Mouse (Mus musculus) neural tube, embryonic 12.5 days (tissue): ENCODE measurements around the gene Kcnk7. TPM values are rescaled to one million over a fixed set of nuclear protein-coding genes. Genes with fewer than 3 reads are reported as not detected.

Experiments used
- ATAC-seq: fragments of 200-750 bp; cut with Nextera tagmentation; 2 replicates; pipeline ENCODE4 v1.8.0; 2017; ENCODE audit warnings: low read depth, mild to moderate bottlenecking, moderate TSS enrichment, moderate library complexity; ENCODE audit not compliant: low FRiP score
- H3K27ac ChIP-seq: fragments of 300-500 bp; sonication (generic); 2 replicates; pipeline ENCODE4 v1.5.1; 2016
- H3K27me3 ChIP-seq: fragments of 300-500 bp; sonication (generic); replicated peaks from 2 replicates; pipeline ENCODE4 v1.6.1; 2016; ENCODE audit warnings: mild to moderate bottlenecking
- H3K36me3 ChIP-seq: fragments of 300-500 bp; sonication (generic); 2 replicates; pipeline ENCODE4 v1.6.1; 2016; ENCODE audit warnings: mild to moderate bottlenecking
- H3K4me1 ChIP-seq: fragments of 300-500 bp; sonication (generic); 2 replicates; pipeline ENCODE4 v1.6.1; 2016
- H3K4me2 ChIP-seq: fragments of 300-500 bp; sonication (generic); replicated peaks from 2 replicates; pipeline ENCODE4 v1.6.1; 2016; ENCODE audit warnings: mild to moderate bottlenecking
- H3K4me3 ChIP-seq: fragments of 300-500 bp; sonication (generic); 2 replicates; pipeline ENCODE4 v1.5.1; 2016
- H3K9ac ChIP-seq: fragments of 300-500 bp; sonication (generic); 2 replicates; pipeline ENCODE4 v1.6.1; 2016; ENCODE audit warnings: mild to moderate bottlenecking
- H3K9me3 ChIP-seq: fragments of 300-500 bp; sonication (generic); 2 replicates; pipeline ENCODE4 v1.6.1; 2016; ENCODE audit warnings: mild to moderate bottlenecking
- WGBS: fragments of 180-500 bp; shearing (Covaris S2); methylation state at CpG from one replicate; pipeline ENCODE4 v1.1.7; 2016; 5-methylcytosine and 5-hydroxymethylcytosine counted together
- polyA plus RNA-seq: library from polyadenylated mRNA; unstranded; fragments of >200 nt; fragmentation: Nextera tagmentation; extraction: Ambion mirVana; gene quantifications from 2 replicates; pipeline ENCODE4 v1.2.1, GENCODE M21; 2016

Kcnk7 gene
- 0.19 TPM in 2 replicates for polyA plus RNA-seq

DNA sequence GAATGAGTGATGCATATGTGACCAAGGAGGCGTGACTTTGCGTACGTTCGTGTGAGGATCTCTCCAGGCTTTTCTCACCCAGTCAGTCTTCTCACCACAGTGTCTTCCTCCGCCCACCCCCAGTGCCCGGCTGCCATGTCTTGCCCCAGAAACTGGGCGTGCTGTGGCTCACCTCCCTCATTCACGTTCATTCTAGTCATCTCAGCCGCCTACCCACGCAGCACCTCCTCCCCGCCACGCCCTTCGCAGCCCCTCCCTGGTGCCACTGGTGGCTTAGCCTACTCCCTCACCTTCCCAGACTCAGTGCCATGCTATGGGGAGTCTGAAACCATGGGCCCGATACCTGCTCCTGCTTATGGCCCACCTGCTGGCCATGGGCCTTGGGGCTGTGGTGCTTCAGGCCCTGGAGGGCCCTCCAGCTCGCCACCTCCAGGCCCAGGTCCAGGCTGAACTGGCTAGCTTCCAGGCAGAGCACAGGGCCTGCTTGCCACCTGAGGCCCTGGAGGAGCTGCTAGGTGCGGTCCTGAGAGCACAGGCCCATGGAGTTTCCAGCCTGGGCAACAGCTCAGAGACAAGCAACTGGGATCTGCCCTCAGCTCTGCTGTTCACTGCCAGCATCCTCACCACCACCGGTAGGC is at the start of gene Kcnk7:
Gene Kcnk7 (plus strand): TSS at position 205 of the 638 bp plus-strand sequence.
- Histone ChIP-seq H3K36me3 (peaks cover 74% of the 10 kb centered on the region), H3K27me3 (no peaks in the 10 kb centered on the region), H3K4me3 (no peak within 1 kb of the TSS), H3K4me1 (0 out of 2 replicates have a peak, but pooled peaks cover 2% of the 10 kb centered on the region), H3K9me3 (no peaks in the 10 kb centered on the region), H3K9ac (no peak within 1 kb of the TSS), H3K27ac (no peak within 1 kb of the TSS), H3K4me2 (no peak within 1 kb of the TSS)
- ATAC-seq, result no peak
- 81% methylated on average over 17 of the region's 17 CpGs for WGBS

DNA sequence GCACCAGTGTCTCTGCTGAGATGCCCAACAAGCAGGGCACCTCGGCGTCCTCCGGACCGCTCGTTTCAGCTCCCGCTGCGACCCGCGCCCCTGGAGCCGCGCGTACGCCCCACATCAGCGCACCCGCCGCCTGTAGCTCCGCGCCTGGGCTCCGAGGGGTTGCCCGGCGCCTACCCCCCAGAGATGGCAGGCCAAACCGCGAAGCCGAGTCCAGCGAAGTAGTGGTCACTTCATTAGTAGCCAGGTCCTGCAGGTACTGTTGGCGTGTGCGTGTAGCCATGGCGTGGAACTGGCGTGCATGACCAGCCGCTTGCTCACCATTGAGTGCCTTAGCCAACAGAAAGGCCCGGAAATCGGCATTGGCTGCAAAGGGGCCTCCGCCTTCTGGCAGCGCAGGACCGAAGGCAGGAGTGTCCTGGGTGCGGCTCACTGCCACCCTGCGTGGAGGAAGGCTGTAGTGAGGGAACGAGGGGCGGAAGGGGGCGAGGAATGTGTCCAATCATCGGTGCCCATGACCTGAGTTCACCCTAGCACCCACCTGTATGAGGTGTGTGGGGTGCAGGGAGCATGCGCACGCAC is 49.4 kb upstream of the Kcnk7 start:
- Histone ChIP-seq H3K27ac (no peak overlapping the region), H3K9me3 (no peaks in the 10 kb centered on the region), H3K36me3 (peaks cover 20% of the 10 kb centered on the region), H3K4me3 (peak overlapping the region; percentile 42), H3K4me1 (peaks cover 14% of the 10 kb centered on the region), H3K9ac (peak overlapping the region; percentile 47; the same call in 1 of the 2 replicates), H3K4me2 (peak overlapping the region; percentile 74), H3K27me3 (peaks cover 37% of the 10 kb centered on the region)
- 6% methylated on average over 43 of the region's 43 CpGs for WGBS
- 0 out of 2 replicates have a peak, but pooled peaks have one; percentile 41 for ATAC-seq

DNA sequence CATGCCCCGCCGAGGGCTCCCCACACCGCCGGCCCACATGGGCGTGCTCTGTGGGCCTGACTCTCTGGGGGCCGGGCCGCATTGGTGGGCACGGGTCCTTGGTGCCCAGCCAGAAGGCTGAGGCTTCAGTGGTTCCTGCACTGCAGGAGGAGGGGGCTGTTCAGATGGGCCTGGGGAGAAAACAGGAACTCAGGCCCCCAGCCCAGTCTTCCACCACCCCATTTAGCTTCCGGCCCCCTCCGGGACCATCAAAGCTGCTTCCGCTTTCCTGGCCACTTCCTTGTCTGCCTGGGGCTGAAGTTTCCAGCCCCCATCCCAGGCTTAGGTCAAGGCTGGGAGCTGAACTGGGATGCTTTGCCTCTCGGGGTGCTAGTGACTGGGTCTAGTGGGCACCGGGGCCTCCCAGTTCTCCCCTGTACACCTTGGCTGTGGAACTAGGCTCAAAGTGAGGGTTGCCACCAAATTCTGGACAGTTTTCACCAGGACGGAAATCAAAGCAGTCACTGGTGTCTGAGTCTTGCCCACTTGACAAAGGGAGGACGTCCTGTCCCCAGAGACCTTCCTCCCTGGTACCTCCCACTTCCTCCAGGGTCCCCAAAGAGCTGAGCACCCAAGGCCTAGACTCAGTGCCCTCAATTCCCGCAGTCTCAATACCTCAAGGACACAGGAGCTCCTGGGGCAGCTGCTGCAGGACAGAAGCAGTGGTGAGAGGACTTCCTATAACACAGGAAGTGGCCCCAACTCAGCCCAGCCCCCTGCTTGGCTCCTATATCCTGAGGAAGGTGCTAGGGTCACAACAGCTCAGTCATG is 43.0 kb upstream of the Kcnk7 start:
- 82% methylated on average over 16 of the region's 16 CpGs for WGBS
- Histone ChIP-seq H3K9me3 (no peaks in the 10 kb centered on the region), H3K4me3 (no peak overlapping the region), H3K4me2 (peak overlapping the region; percentile 24), H3K27ac (no peak overlapping the region), H3K36me3 (peaks cover 17% of the 10 kb centered on the region), H3K4me1 (peaks cover 19% of the 10 kb centered on the region), H3K27me3 (peaks cover 7% of the 10 kb centered on the region), H3K9ac (no peak overlapping the region)
- ATAC-seq, result no peak

DNA sequence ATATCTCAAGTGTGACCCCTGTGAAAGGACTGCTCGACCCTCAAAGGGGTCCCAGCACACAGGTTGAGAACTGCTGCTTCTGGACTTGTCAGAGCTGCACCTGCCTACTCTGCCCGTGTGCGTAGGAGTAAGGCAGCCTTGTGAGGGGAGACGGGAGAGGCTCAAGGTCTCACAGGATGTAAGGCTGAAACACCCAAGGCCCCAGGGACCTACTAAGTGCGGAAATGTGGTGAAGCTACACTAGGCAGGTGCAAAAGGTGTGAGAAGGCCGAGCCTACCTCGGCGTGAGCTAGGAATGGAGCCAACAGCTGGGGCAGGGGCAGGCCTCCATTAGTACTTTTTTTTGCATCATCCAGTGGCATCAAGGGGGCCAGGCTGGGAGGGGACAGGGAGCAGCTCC is 41.9 kb upstream of the Kcnk7 start:
- Histone ChIP-seq H3K4me1 (peaks cover 19% of the 10 kb centered on the region), H3K4me3 (peak overlapping the region; percentile 38; the same call in 1 of the 2 replicates), H3K27ac (no peak overlapping the region), H3K9me3 (no peaks in the 10 kb centered on the region), H3K9ac (peak overlapping the region; percentile 57; the same call in 1 of the 2 replicates), H3K36me3 (peaks cover 28% of the 10 kb centered on the region), H3K4me2 (peak overlapping the region; percentile 64), H3K27me3 (no peaks in the 10 kb centered on the region)
- ATAC-seq, result no peak
- WGBS, result 75% methylated on average over 8 of the region's 8 CpGs

DNA sequence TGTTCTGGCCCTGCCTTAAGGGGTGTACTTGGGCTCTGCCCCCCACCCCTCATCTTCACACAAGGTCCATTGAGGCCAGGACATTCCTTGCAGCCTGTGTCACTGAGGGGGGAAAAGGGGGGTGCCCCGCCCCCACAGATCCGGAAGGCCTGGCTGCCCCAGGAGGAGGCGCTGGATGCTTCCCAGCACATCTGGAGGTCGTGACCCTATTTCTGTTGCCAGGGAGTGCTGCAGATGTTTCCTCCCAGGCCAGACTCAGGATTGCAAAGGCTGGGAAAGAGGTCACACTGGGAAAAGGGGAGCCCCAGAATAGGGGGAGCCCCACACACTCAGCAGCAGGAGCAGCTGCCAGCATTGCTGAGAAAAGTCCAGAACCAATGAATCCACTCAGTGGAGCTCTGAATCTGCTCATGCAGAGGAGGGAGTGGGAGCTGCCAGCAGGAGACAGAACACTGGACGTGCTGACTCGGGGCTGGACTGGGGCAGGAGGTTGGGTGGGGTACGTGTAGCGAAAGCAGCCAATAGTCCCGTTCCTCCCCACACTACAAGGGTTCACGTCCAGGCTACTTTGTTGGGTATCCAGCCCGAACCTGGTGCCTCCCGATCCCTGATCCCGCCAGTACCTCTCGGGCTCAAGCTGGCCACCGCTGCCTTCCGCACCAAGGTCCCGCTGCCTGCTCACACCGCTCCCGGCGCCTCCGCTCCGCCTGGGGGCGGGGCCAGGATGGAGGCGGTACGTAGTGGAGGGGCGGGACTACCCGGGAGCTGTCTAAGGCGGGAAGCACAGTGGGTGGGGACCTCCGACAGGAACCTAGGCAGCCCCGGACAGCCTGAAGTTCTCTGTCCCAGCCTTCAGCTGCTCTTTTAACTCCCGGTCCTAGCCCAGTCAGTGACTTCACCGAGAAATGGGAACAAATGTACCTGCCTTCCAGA is 40.9 kb upstream of the Kcnk7 start, which contains the start of gene Sipa1:
Gene Sipa1 (minus strand): TSS at position 727 of the 933 bp plus-strand sequence.
- Histone ChIP-seq H3K4me3 (peak within 1 kb of the TSS; percentile 38), H3K4me2 (peak within 1 kb of the TSS; percentile 64), H3K27ac (no peak within 1 kb of the TSS), H3K9me3 (no peaks in the 10 kb centered on the region), H3K27me3 (no peaks in the 10 kb centered on the region), H3K36me3 (peaks cover 38% of the 10 kb centered on the region), H3K4me1 (peaks cover 19% of the 10 kb centered on the region), H3K9ac (peak within 1 kb of the TSS; percentile 57)
- WGBS, result 2% methylated on average over 31 of the region's 32 CpGs
- peak; percentile 89 for ATAC-seq

DNA sequence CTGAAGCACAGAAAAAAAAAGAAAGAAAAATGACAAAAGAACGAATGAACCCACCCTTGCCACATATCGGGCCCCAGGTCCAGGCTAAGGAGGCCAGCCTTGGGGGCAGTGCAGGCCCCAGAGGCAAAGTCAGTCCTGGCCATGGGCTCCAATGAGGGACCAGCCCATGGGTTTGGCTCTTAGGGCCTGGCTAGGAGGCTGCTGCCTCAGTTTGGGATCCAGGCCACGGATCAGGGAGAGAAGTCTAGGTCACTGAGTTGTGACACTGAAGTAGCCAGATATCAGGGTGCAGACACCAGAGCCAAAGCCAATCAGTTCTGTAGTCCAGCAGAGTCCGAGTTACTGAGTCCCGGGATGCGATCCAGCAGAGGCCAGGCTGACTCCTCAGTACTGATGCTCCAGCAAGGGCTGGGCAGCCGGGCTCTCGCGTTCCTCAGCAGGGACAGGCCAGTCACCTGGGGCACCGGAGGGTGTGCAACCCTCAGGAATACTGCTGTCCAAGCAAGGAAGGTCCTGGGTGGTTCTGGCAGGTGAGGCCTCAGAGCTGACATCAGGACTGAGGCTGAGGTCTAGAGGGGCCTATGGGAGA is 39.4 kb upstream of the Kcnk7 start:
- no peak for ATAC-seq
- peaks cover 52% of the 10 kb centered on the region for H3K36me3 ChIP-seq
- H3K9me3 ChIP-seq, result no peaks in the 10 kb centered on the region

DNA sequence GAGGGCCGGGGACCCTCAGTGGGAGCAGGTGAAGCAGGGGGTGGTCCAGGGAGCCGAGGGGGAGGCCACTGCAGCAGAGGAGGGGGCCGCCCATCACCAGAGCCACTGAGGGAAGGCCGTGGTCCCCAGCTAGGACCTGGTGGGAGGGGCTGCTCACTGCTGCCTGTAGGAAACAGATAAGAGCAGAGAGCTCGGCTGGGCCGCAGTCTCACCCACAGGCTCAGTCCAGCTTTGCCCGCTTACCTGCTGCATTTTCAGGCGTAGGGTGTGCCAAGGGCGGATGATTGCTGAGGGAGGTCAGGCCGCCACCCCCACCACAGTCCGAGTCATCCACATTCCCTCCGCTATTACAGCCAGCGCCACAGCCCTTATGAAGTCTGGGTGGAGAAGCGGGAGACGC is 38.7 kb upstream of the Kcnk7 start:
- Histone ChIP-seq H3K4me3 (no peak overlapping the region), H3K27me3 (no peaks in the 10 kb centered on the region), H3K27ac (no peak overlapping the region), H3K9me3 (no peaks in the 10 kb centered on the region), H3K36me3 (peaks cover 59% of the 10 kb centered on the region), H3K9ac (no peak overlapping the region), H3K4me1 (peaks cover 19% of the 10 kb centered on the region), H3K4me2 (no peak overlapping the region)
- 90% methylated on average over 15 of the region's 15 CpGs for WGBS
- ATAC-seq, result no peak

More for the DNA sequence above, 39.4 kb upstream of the Kcnk7 start:
- Histone ChIP-seq H3K4me3 (no peak overlapping the region), H3K27ac (no peak overlapping the region), H3K27me3 (no peaks in the 10 kb centered on the region), H3K4me1 (peaks cover 19% of the 10 kb centered on the region), H3K4me2 (no peak overlapping the region), H3K9ac (no peak overlapping the region)
- 93% methylated on average over 10 of the region's 10 CpGs for WGBS

DNA sequence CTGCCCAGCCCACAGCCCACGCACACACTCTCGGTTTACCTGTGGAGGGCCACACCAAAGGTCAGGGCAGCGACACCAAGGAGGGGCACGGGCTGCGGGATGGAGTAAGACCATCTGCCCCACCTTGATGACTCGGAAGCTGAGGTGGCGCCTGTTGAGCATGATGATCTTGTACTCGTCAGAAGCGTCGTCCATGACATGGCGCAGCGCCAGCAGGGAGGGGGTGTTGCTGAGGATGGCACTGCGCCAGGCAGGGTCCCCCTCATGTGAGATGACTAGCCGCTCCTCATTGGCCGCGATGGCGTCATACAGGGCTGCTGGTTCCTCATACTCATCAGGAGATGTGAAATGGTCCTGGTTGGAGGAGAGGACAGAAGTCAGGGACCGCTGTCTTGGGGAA is 37.8 kb upstream of the Kcnk7 start:
- H3K4me2 ChIP-seq, result no peak overlapping the region
- no peak overlapping the region for H3K9ac ChIP-seq
- no peak overlapping the region for H3K4me3 ChIP-seq
- 97% methylated on average over 18 of the region's 18 CpGs for WGBS
- no peaks in the 10 kb centered on the region for H3K9me3 ChIP-seq
- peaks cover 68% of the 10 kb centered on the region for H3K36me3 ChIP-seq
- peaks cover 19% of the 10 kb centered on the region for H3K4me1 ChIP-seq
- H3K27me3 ChIP-seq, result no peaks in the 10 kb centered on the region
- no peak overlapping the region for H3K27ac ChIP-seq
- no peak for ATAC-seq

DNA sequence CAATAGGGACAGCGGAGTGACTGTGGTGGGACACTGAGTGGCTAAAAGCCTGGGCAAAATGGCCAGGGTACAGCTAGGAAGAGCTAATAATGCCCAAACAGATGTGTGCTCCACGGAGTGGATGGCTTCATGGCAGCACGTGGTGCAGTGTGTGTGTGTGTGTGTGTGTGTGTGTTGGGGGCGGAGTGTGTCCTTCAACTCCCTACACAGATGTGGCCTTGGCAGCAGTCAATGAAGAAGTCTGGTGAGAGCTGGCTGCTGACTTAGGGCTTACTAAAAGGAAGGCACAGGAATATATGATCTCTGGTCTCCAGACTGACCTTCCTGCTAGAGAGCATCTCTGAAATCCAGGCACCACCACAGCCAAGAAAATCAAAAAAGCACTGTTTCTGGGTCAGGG is 35.8 kb upstream of the Kcnk7 start:
- 89% methylated on average over 4 of the region's 4 CpGs for WGBS
- peaks cover 7% of the 10 kb centered on the region; the same call in 1 of the 2 replicates for H3K4me1 ChIP-seq
- no peak for ATAC-seq
- no peak overlapping the region for H3K4me3 ChIP-seq
- H3K4me2 ChIP-seq, result no peak overlapping the region
- H3K27me3 ChIP-seq, result no peaks in the 10 kb centered on the region
- H3K9me3 ChIP-seq, result no peaks in the 10 kb centered on the region
- peaks cover 88% of the 10 kb centered on the region for H3K36me3 ChIP-seq
- H3K9ac ChIP-seq, result no peak overlapping the region
- no peak overlapping the region for H3K27ac ChIP-seq

DNA sequence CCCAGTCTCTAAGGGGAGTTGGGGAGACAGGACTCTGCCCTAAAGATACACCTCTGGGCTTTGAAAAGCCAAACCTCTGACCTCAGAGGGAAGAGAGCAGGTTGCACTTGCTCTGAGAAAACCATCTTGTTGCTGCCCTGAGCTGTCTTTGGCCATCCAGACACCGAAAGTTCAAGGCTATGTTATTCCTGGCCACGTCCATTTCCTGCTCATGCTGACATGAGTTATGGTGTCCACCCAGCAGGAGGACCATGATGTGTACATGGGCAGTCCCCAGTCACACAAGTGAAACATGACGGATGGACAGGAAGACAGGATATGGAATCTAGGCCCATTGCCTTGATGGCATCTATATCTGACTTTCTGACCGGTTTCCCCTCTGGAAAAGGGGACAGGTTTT is 23.7 kb upstream of the Kcnk7 start:
- Histone ChIP-seq H3K27me3 (no peaks in the 10 kb centered on the region), H3K36me3 (peaks cover 93% of the 10 kb centered on the region), H3K9me3 (no peaks in the 10 kb centered on the region), H3K4me2 (no peak overlapping the region), H3K4me1 (no peaks in the 10 kb centered on the region), H3K9ac (no peak overlapping the region), H3K27ac (no peak overlapping the region), H3K4me3 (no peak overlapping the region)
- no peak for ATAC-seq
- 82% methylated on average over 4 of the region's 4 CpGs for WGBS

DNA sequence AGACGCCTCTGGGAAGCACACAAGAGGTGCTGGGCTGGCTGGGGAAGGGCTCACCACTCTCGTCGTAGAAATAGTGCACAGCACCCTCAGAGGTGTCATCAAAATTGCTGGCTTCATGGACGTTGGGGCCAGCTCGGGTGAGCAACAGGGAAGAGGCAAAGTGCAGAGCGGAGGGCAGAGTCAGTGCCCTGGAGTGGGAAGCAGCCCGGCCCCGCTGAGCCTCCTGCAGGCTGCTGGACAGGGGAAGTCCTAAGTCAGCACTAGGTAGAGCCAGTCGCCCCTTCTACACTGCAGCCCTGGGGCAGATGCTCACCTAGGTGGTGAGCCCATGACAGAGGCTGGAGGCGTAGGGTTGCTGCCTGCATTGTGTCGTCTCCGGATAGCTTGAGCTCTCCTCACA is 19.9 kb upstream of the Kcnk7 start:
- H3K4me3 ChIP-seq, result no peak overlapping the region
- WGBS, result 92% methylated on average over 12 of the region's 12 CpGs

More for the DNA sequence above, 19.9 kb upstream of the Kcnk7 start:
- Histone ChIP-seq H3K9ac (no peak overlapping the region), H3K27ac (no peak overlapping the region), H3K36me3 (peaks cover 76% of the 10 kb centered on the region), H3K9me3 (no peaks in the 10 kb centered on the region), H3K4me2 (no peak overlapping the region), H3K27me3 (no peaks in the 10 kb centered on the region), H3K4me1 (peaks cover 14% of the 10 kb centered on the region)
- ATAC-seq, result no peak
